Mouse (Mus musculus): Measurements from ENCODE around the gene Gm49321.

- no peak for TF ChIP-seq CTCF (IDR thresholded peaks at IDR 0.05; ENCODE audit: borderline replicate concordance, insufficient read depth, low read length)
- no peak for TF ChIP-seq POLR2A (IDR thresholded peaks at IDR 0.05; ENCODE audit: low read depth, low read length)
These were observed 19.0 kb upstream of the Gm49321 start for GRCm38 (mm10) chr12:73918479-73918878.
